Mouse (Mus musculus) heart, embryonic 14.5 days (tissue): Measurements from ENCODE around the gene Zfp110. TPM values are rescaled to one million over a fixed set of nuclear protein-coding genes. Genes with fewer than 3 reads are reported as not detected.
"Not testable (repeated sequence)": the region's sequence is repeated elsewhere in the genome, so short reads cannot be mapped to it uniquely, and the experiment has no call there.

Source experiments
- ATAC-seq: fragments of 200-750 bp; cut with Nextera tagmentation; 2 replicates; pipeline ENCODE4 v1.8.0; 2017; ENCODE audit warnings: low read depth, moderate TSS enrichment; ENCODE audit not compliant: insufficient number of reproducible peaks, insufficient read depth, low FRiP score
- H3K27ac ChIP-seq, 2 experiments: fragments of 200-500 bp in 1 of 2; fragments of 300-500 bp in 1 of 2; sonication (generic) in 1 of 2; replicated peaks in 1 of 2; 2 replicates each; pipeline ENCODE4 v1.5.1; 2012 to 2014; ENCODE audit warnings: low read depth in 2 of 2, low read length in 2 of 2, control low read depth in 1 of 2, mild to moderate bottlenecking in 1 of 2, mixed read lengths in 1 of 2; ENCODE audit not compliant: control insufficient read depth in 1 of 2, insufficient read depth in 1 of 2
- H3K27me3 ChIP-seq: fragments of 300-500 bp; sonication (generic); 2 replicates; pipeline ENCODE4 v1.6.1; 2014; ENCODE audit warnings: mild to moderate bottlenecking, low read length, control low read depth; ENCODE audit not compliant: control insufficient read depth, insufficient read depth
- H3K36me3 ChIP-seq: fragments of 300-500 bp; sonication (generic); 2 replicates; pipeline ENCODE4 v1.6.1; 2014; ENCODE audit warnings: mild to moderate bottlenecking, control low read depth, low read length, mixed read lengths; ENCODE audit not compliant: control insufficient read depth, insufficient read depth
- H3K4me1 ChIP-seq, 2 experiments: fragments of 200-500 bp in 1 of 2; fragments of 300-500 bp in 1 of 2; sonication (generic) in 1 of 2; 2 replicates each; pipeline ENCODE4 v1.6.1; 2012 to 2014; ENCODE audit warnings: low read length in 2 of 2, control low read depth in 1 of 2, mixed read lengths in 1 of 2; ENCODE audit not compliant: control insufficient read depth in 2 of 2, insufficient read depth in 2 of 2
- H3K4me2 ChIP-seq: fragments of 300-500 bp; sonication (generic); 2 replicates; pipeline ENCODE4 v1.6.1; 2014; ENCODE audit warnings: mild to moderate bottlenecking, low read length
- H3K4me3 ChIP-seq, 2 experiments: fragments of 200-500 bp in 1 of 2; fragments of 300-500 bp in 1 of 2; sonication (generic) in 1 of 2; 2 replicates each; pipeline ENCODE4 v1.5.1; 2012 to 2014; ENCODE audit warnings: low read length in 2 of 2, mild to moderate bottlenecking in 2 of 2, control low read depth in 1 of 2, low read depth in 1 of 2, moderate library complexity in 1 of 2; ENCODE audit not compliant: control insufficient read depth in 1 of 2, insufficient read depth in 1 of 2
- H3K9ac ChIP-seq: fragments of 300-500 bp; sonication (generic); 2 replicates; pipeline ENCODE4 v1.6.1; 2014; ENCODE audit warnings: mild to moderate bottlenecking, low read length
- H3K9me3 ChIP-seq: fragments of 300-500 bp; sonication (generic); 2 replicates; pipeline ENCODE4 v1.6.1; 2016; ENCODE audit warnings: low read length, control low read depth; ENCODE audit not compliant: control insufficient read depth
- WGBS: fragments of 180-500 bp; shearing (Covaris S2); extraction: QIAGEN DNeasy Blood & Tissue Kit; methylation state at CpG from one replicate; pipeline ENCODE4 v1.1.7; 2014; 5-methylcytosine and 5-hydroxymethylcytosine counted together
- polyA plus RNA-seq: library from polyadenylated mRNA; unstranded; fragments of >200 nt; fragmentation: Nextera tagmentation; extraction: Ambion mirVana; gene quantifications from 2 replicates; pipeline ENCODE4 v1.2.1, GENCODE M21; 2014

The Zfp110 gene
- polyA plus RNA-seq: 22.6 and 22.7 TPM in 2 replicates

DNA sequence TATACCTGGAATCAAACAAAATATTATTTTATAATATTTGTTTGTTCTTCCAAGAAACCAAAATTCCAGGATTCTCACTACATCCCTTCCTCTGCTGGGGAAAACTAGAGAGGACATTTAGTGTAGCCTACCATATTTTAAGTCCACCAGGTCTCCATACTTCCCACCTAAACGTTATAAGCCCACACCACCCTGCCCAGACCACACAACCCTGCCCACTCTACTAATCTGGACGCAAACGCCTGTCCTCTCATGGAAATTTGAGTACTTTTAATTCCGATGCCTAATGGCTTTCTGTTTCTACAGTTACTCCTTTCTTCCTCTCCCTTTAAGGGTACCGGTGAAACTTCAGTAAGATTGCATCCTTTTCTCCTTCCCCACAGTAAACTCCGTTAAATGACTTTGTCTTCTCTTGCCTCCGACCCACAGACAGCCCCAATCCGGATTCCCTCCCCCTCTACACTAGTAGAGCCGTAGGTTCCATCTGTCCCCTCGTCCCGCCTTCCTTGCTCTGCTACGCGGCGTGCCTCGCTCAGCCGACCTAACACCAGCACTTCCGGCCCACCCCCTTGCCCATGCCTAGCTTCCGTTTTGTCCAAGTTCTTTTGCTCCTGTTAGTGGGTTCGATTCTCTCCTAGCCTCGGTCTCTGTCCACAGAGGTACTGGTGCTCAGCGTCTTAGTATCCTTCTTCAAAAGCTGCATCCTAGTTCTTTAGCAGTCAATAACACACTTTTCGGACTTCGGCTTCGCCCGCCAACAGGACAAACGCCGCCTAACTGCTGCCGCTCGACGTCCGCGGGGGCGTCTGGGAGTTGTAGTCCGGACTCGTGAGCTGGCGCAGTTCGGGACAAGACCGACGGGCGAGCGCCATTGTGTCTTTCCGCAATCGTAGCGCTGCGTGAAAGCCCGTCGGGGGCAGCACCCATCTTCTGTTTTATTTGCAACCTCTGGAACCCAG, at the start of gene Zfp110:
Zfp110 (plus strand) TSS at position 600 of the 959 bp plus-strand sequence.
- peak; percentile 95 for ATAC-seq
- 4% methylated on average over 47 of the region's 47 CpGs for WGBS

GRCm38 (mm10) chr7:12787333-12787732, 47.2 kb upstream of the Zfp110 start:
- H3K27me3 ChIP-seq: no peaks in the 10 kb centered on the region
- H3K4me3 ChIP-seq: no peak overlapping the region
- no peak overlapping the region for H3K4me2 ChIP-seq
- no peak overlapping the region for H3K27ac ChIP-seq
- H3K9me3 ChIP-seq: no peaks in the 10 kb centered on the region
- H3K9ac ChIP-seq: no peak overlapping the region
- WGBS: 75% methylated on average over 6 of the region's 6 CpGs
- no peak for ATAC-seq
- H3K4me1 ChIP-seq: no peaks in the 10 kb centered on the region
- H3K36me3 ChIP-seq: no peaks in the 10 kb centered on the region

More for the DNA sequence above, at the start of gene Zfp110:
- peak within 1 kb of the TSS; percentile 50 to 70 for H3K4me3 ChIP-seq
- H3K9me3 ChIP-seq: peaks cover 31% of the 10 kb centered on the region
- peak within 1 kb of the TSS; percentile 68 for H3K4me2 ChIP-seq
- H3K27me3 ChIP-seq: no peaks in the 10 kb centered on the region
- H3K4me1 ChIP-seq: 0 out of 4 replicates have a peak, but pooled peaks cover 0 to 2% of the 10 kb centered on the region in 2 experiments
- peak within 1 kb of the TSS; percentile 63 to 74 for H3K27ac ChIP-seq
- H3K36me3 ChIP-seq: peaks cover 35% of the 10 kb centered on the region
- H3K9ac ChIP-seq: peak within 1 kb of the TSS; percentile 67

GRCm38 (mm10) chr7:12788025-12788424, 46.5 kb upstream of the Zfp110 start:
- H3K36me3 ChIP-seq: no peaks in the 10 kb centered on the region
- H3K9me3 ChIP-seq: no peaks in the 10 kb centered on the region
- no peak overlapping the region for H3K4me2 ChIP-seq
- no peaks in the 10 kb centered on the region for H3K27me3 ChIP-seq
- H3K9ac ChIP-seq: no peak overlapping the region
- ATAC-seq: no peak
- H3K27ac ChIP-seq: no peak overlapping the region
- no peaks in the 10 kb centered on the region for H3K4me1 ChIP-seq
- 36% methylated on average over 5 of the region's 5 CpGs for WGBS
- no peak overlapping the region for H3K4me3 ChIP-seq

DNA sequence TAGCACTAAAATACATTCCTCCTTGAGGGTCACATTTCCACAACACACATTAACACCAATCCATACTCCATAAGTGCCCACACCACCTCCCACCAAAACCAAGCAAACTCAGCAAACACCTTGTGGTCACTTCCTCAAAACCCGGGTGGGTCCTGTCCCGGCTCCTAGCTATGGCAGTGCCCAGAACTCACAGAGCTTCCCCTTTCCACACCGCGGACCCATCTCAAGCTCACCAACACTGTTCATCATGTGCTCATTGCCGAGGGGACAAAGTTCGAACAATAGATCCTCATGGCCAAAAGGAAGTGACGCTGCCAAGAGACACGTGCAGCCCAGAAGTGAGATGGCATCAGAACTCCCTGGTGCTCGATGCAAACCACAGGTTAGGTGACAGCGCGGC, 41.9 kb upstream of the Zfp110 start:
- ATAC-seq, H3K27me3 ChIP-seq: not testable (repeated sequence)

GRCm38 (mm10) chr7:12797971-12798370, 36.6 kb upstream of the Zfp110 start:
- peaks cover 19% of the 10 kb centered on the region for H3K9me3 ChIP-seq
- peaks cover 2 to 11% of the 10 kb centered on the region in 2 experiments; a peak in 2 of 4 replicates for H3K4me1 ChIP-seq
- no peak for ATAC-seq
- H3K9ac ChIP-seq: no peak overlapping the region
- peaks cover 11% of the 10 kb centered on the region for H3K36me3 ChIP-seq
- H3K27ac ChIP-seq: no peak overlapping the region
- 63% methylated on average over 2 of the region's 2 CpGs for WGBS
- H3K4me3 ChIP-seq: no peak overlapping the region
- no peaks in the 10 kb centered on the region for H3K27me3 ChIP-seq
- no peak overlapping the region for H3K4me2 ChIP-seq

More for the DNA sequence above, 41.9 kb upstream of the Zfp110 start:
- not testable (repeated sequence) for H3K36me3 ChIP-seq, H3K4me2 ChIP-seq, H3K27ac ChIP-seq, H3K9ac ChIP-seq, H3K4me1 ChIP-seq, H3K4me3 ChIP-seq
- H3K9me3 ChIP-seq: peaks cover 13% of the 10 kb centered on the region
- 80% methylated on average over 11 of the region's 11 CpGs for WGBS

DNA sequence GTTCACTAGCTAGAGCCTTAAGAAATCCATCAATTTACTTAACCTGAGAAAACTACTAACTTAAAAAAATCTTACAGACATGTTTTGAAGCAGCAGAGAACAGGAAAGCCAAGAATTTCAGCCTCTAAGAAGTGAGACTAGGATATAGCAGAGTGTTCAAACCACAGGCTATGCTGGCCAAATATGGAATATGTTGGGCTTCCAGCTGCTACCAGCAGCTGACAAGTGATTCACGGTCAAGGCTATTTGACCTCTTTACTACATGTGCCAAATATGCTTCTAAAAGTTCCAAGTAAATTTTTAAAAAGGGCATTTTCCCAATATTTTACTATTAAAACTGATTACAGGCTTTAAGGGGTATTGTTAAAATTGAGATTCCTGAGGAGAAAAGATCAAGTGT, 35.0 kb upstream of the Zfp110 start:
- Histone ChIP-seq H3K9me3 (peaks cover 19% of the 10 kb centered on the region), H3K36me3 (peaks cover 11% of the 10 kb centered on the region), H3K9ac (0 out of 2 replicates have a peak overlapping the region, but pooled peaks have one; percentile 25), H3K4me2 (peak overlapping the region; percentile 50), H3K27me3 (no peaks in the 10 kb centered on the region), H3K4me3 (peak overlapping the region in 1 of 2 experiments; percentile 11; a peak in 1 of 4 replicates), H3K27ac (peak overlapping the region; percentile 57 to 69), H3K4me1 (peaks cover 4 to 11% of the 10 kb centered on the region in 2 experiments; a peak in 2 of 4 replicates)
- 23% methylated on average over 1 of the region's 1 CpGs for WGBS
- ATAC-seq: no peak

GRCm38 (mm10) chr7:12802866-12803726, 31.5 kb upstream of the Zfp110 start, which contains the start of gene Zscan18:
Zscan18 (minus strand) TSS chr7:12803635.
- Histone ChIP-seq H3K4me3 (peak within 1 kb of the TSS; percentile 52 to 71), H3K9me3 (peaks cover 3% of the 10 kb centered on the region), H3K27me3 (no peaks in the 10 kb centered on the region), H3K4me1 (peaks cover 4 to 11% of the 10 kb centered on the region in 2 experiments; a peak in 2 of 4 replicates), H3K9ac (peak within 1 kb of the TSS; percentile 82), H3K27ac (peak within 1 kb of the TSS; percentile 65 to 71), H3K4me2 (peak within 1 kb of the TSS; percentile 70), H3K36me3 (peaks cover 23% of the 10 kb centered on the region)
- WGBS: 8% methylated on average over 31 of the region's 31 CpGs
- ATAC-seq: peak; percentile 79
